Mouse (Mus musculus) natural killer cell, adult 2 months (primary cell): ENCODE measurements around the gene Gm12216.

Experiments
- DNase-seq, 2 experiments: peaks; one replicate each; pipeline ENCODE4 v3.0.0; 2022; ENCODE audit warnings: low spot score in 2 of 2

Gm12216 gene

GRCm38 (mm10) chr11:53771001-53771744 is 87.9 kb downstream of the Gm12216 start:
- DNase-seq: no peak

GRCm38 (mm10) chr11:53770125-53770791 is 88.8 kb downstream of the Gm12216 start:
- DNase-seq: peak; percentile 72 to 77

- peak; percentile 97 to 98 for DNase-seq
Measured at GRCm38 (mm10) chr11:53769760-53770124, 89.3 kb downstream of the Gm12216 start, which contains the start of gene Irf1. Gene Irf1 (plus strand): TSS chr11:53770014.

GRCm38 (mm10) chr11:53769185-53769576 is 89.9 kb downstream of the Gm12216 start:
- DNase-seq: no peak

- no peak for DNase-seq
Measured at GRCm38 (mm10) chr11:53768422-53769184, 90.5 kb downstream of the Gm12216 start.

DNA sequence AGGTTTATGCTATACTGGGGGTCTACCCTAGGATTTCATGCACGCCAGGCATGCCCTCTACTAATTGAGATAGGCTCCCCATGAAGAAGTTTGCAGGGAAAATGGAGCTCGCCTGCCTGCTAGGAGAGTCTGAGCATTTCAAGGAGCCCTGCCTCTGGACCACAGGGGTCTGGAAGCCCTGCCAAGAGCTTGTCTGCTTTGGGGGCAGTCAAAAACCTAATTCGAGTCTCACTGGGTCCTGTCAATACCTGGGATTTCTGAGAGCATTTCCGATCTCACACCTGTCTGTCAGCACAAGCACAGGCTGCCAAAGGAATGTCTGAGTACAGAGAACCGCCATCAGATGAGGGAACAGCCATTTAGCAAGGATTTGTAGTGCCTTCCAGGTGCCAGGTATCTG is 94.5 kb downstream of the Gm12216 start:
- DNase-seq: no peak

DNA sequence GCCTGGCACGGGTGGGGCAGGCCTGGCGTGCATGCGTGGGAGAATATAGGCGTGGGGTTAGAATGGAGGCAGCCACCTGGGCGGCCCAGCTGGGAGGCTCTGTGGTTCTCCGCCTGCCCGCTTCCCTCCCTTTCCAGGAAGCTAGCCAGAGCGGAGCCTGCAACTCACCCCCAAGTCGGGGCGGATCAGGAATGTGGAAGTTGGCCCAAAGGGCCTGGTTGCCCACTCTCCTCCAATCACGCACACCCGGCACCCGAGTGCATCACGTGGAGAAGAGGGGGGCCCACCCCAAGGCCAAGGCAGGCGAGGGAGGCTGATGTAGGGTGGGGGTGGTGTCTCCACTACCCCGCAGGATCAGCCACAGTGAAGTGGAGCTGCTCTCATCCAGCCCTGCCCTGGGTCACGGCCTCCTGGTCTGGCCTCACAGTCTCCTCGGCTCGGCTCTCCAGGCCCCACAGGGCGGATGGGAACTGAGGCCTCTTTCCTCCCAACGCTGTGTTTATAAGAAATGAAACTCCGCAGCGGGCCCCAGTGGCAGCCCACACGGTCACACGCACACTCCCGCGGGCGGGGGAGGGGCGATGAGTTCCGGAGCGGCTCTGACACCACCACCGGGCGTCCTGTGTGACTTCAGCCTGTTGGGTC is 95.4 kb downstream of the Gm12216 start:
- peak; percentile 94 to 96 for DNase-seq

DNA sequence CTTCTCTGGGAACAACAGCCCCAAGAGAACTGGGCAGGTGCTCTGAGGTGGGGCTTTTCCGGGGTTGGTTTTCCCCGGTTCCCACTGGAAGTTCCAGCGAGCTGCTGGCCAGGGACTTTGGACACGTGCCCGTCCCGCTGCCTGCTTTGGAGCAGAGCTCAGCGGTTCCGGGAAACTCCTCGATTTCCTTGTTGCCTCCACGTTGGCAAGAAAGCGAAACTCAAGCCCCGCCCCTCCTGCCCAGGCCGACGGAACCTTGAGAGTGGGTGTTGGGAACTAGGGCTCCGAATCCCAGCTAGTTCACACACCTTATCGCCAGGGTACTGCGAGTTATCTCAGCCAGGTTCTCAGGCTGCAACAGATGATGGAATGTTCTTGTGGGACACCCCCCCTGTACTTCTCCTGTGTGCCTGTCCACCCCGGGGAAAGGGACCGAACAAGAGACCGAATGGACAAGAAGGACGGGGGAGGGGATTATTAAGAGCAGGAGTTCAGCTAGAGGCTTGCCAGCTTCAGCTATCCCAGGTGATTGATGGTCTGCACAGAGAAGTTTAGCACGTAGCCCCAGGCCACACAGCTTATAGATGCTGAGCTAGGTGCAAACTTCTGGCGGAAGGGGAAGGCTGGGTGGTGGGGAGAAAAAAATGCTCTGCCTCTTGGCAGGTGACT is 96.1 kb downstream of the Gm12216 start:
- DNase-seq: peak; percentile 40 to 46

- no peak for DNase-seq
Measured at GRCm38 (mm10) chr11:53762426-53762825, 96.6 kb downstream of the Gm12216 start.

DNA sequence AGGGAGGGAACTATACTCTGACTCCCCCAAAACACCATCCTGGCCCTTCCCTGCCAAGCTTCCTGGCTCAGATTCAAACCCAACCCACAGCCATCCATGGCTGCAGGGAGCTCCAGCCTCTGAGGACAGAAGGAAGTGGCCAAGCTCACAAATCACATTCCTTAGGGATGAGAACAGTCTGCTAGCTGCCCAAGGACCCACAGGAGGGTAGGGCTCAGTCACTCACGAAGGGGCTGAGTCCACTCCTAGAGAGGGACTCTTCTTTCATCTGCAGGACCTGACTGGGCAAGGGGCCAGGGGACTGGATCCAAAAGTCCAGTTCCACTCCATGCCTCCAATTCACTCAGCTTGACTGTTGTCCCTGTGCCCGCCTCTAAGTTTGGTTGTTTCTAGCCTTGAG is 97.2 kb downstream of the Gm12216 start:
- no peak for DNase-seq

GRCm38 (mm10) chr11:53761284-53761683 is 97.8 kb downstream of the Gm12216 start:
- DNase-seq: no peak

GRCm38 (mm10) chr11:53759545-53760406 is 99.3 kb downstream of the Gm12216 start:
- DNase-seq: no peak

- no peak for DNase-seq
Measured at GRCm38 (mm10) chr11:53758791-53759351, 100.2 kb downstream of the Gm12216 start.

DNA sequence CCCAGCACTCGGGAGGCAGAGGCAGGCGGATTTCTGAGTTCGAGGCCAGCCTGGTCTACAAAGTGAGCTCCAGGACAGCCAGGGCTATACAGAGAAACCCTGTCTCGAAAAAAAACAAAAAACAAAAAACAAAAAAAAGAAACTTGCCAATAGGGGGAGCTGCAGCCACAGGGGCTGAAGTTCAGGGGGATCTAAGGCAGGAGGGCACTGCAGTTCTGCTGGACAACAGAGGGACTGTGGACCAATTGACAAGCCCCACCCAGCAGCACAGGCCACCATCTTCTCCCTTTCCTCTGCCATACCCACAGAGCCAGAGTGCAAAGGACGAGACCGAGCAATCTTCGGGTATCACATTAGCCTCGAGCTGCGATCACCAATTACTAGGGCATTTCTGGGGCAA is 101.0 kb downstream of the Gm12216 start:
- peak; percentile 49 to 57 for DNase-seq

- DNase-seq: no peak
Measured at GRCm38 (mm10) chr11:53757612-53758011, 101.4 kb downstream of the Gm12216 start.

- DNase-seq: no peak
Measured at GRCm38 (mm10) chr11:53755011-53755595, 104.0 kb downstream of the Gm12216 start.

DNA sequence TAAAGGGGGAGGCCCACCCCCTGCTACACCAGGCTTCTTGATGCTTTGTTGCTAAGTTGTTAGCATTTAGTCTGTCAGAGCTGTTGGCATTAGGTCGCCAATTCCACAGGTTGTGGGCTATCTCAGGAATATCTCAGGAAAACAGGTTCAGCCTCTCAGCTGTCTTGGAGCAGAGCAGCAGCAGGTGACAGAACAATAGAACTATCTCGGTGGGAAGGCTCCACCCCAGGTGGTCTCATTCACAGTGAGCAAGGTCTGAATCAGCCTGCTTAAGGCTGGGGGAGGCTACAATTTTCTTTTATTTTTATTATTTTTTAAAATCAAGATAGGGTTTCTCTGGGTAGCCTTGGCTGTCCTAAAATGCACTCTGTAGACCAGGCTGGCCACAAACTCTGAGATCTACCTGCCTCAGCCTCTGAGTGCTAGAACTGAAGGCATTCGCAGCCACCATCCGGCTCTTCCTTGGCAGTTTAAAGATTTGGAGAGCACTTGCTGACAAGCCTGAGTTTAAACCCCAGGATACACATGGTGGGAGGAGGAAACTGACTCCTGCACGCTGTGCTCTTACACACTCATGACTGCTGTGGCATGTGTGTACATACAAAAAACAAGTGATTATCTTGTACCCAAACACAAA is 109.2 kb downstream of the Gm12216 start:
- no peak for DNase-seq

DNA sequence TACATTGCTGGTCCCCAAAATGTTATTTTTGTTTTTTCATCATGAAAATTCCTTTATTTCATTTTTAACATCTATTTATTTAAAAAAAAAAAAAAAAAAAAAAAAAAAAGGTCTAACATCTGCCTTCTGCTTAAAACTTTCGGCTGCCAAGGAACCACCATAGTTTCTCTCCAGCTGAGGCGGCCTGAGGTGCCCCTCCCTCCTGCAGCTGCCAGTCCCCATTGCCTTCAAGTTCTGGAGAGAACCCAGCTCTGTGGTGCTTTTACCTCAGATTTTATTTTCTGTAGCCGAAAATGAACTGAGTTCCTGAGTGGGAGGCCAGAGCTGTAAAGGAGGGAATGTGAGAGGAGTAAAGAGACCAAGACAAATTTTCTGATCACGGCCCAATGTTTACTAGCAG is 109.8 kb downstream of the Gm12216 start:
- no peak for DNase-seq

- no peak for DNase-seq
Measured at GRCm38 (mm10) chr11:53748614-53749013, 110.4 kb downstream of the Gm12216 start.
